Mouse (Mus musculus) hindbrain, embryonic 11.5 days (tissue): ENCODE data around the gene Tmem151a. TPM values are rescaled to one million over a fixed set of nuclear protein-coding genes. Genes with fewer than 3 reads are reported as not detected.

Experiments used
- ATAC-seq: fragments of 200-750 bp; cut with Nextera tagmentation; 2 replicates; pipeline ENCODE4 v1.8.0; 2017; ENCODE audit warnings: mild to moderate bottlenecking, moderate TSS enrichment, moderate library complexity; ENCODE audit not compliant: low FRiP score
- DNase-seq: peaks from one replicate; pipeline ENCODE4 v3.0.0-alpha.2; 2015; ENCODE audit warnings: low spot score
- H3K27ac ChIP-seq: fragments of 300-500 bp; sonication (generic); 2 replicates; pipeline ENCODE4 v1.5.1; 2014; ENCODE audit warnings: mild to moderate bottlenecking, low read depth, low read length
- H3K27me3 ChIP-seq: fragments of 300-500 bp; sonication (generic); 2 replicates; pipeline ENCODE4 v1.6.1; 2014; ENCODE audit warnings: mild to moderate bottlenecking, low read length, moderate library complexity, mixed read lengths; ENCODE audit not compliant: control insufficient read depth, insufficient read depth
- H3K36me3 ChIP-seq: fragments of 300-500 bp; sonication (generic); 2 replicates; pipeline ENCODE4 v1.6.1; 2014; ENCODE audit warnings: mild to moderate bottlenecking, low read length, moderate library complexity, mixed read lengths; ENCODE audit not compliant: control insufficient read depth, insufficient read depth
- H3K4me1 ChIP-seq: fragments of 300-500 bp; sonication (generic); replicated peaks from 2 replicates; pipeline ENCODE4 v1.6.1; 2014; ENCODE audit warnings: low read length, mixed read lengths; ENCODE audit not compliant: control insufficient read depth, insufficient read depth
- H3K4me2 ChIP-seq: fragments of 300-500 bp; sonication (generic); replicated peaks from 2 replicates; pipeline ENCODE4 v1.6.1; 2014; ENCODE audit warnings: mild to moderate bottlenecking, low read depth, low read length
- H3K4me3 ChIP-seq: fragments of 300-500 bp; sonication (generic); 2 replicates; pipeline ENCODE4 v1.5.1; 2014; ENCODE audit warnings: low read depth, low read length
- H3K9ac ChIP-seq: fragments of 300-500 bp; sonication (generic); 2 replicates; pipeline ENCODE4 v1.6.1; 2014; ENCODE audit warnings: low read depth, low read length
- H3K9me3 ChIP-seq: fragments of 300-500 bp; sonication (generic); 2 replicates; pipeline ENCODE4 v1.6.1; 2016; ENCODE audit warnings: low read length; ENCODE audit not compliant: control insufficient read depth
- WGBS: fragments of 180-500 bp; shearing (Covaris S2); extraction: QIAGEN DNeasy Blood & Tissue Kit; methylation state at CpG from one replicate; pipeline ENCODE4 v1.1.7; 2014; 5-methylcytosine and 5-hydroxymethylcytosine counted together
- polyA plus RNA-seq: library from polyadenylated mRNA; unstranded; fragments of >200 nt; fragmentation: Nextera tagmentation; extraction: Ambion mirVana; gene quantifications from 2 replicates; pipeline ENCODE4 v1.2.1, GENCODE M21; 2014

Tmem151a gene
- polyA plus RNA-seq, 1 experiment from 2014 or later, result 1.6 TPM

DNA sequence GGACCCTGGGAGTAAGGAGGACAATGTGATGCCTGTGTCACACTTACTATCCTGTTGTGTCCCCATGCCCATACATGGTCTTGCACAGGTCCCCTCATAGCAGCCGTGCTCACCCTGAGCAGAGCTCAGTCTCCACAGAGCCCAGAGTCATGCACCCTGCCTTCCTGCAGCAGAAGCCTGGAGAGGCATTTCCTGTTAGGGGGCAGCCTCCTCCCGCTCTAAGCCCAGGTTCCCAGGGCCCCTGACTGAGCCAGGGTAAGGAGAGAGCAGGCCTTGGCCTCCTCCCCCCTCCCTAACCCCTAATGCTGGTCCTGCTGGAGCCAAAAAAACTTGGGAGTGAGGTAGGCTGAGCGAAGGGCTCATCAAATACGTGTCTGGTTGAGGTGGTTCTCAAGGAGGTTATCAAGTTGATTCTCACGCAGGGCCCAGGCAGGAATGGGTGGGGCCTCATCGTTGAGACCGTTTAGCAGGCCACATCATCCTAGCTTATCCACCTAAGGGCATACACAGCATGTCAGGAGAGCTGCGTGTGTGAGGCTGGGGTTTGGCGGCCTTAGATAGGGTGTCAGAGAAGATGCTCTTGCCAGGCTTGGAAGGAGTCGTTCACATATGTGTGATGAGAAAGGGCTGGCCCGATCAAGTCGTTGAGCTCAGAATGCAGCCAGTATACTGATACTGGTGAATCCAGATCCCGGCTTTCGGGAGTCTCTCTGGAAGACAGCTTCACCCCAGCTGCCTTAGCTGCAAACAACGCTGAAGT lies 18.1 kb downstream of the Tmem151a start:
- peak overlapping the region; percentile 35 for H3K4me3 ChIP-seq
- peak overlapping the region; percentile 91 for H3K4me2 ChIP-seq
- no peaks in the 10 kb centered on the region for H3K36me3 ChIP-seq
- DNase-seq (peak; percentile 47), ATAC-seq (no peak)
- H3K9me3 ChIP-seq, result no peaks in the 10 kb centered on the region
- H3K27me3 ChIP-seq, result peaks cover 22% of the 10 kb centered on the region
- WGBS, result 12% methylated on average over 15 of the region's 15 CpGs
- peak overlapping the region; percentile 62; the same call in 1 of the 2 replicates for H3K9ac ChIP-seq
- peaks cover 32% of the 10 kb centered on the region for H3K4me1 ChIP-seq
- no peak overlapping the region for H3K27ac ChIP-seq

DNA sequence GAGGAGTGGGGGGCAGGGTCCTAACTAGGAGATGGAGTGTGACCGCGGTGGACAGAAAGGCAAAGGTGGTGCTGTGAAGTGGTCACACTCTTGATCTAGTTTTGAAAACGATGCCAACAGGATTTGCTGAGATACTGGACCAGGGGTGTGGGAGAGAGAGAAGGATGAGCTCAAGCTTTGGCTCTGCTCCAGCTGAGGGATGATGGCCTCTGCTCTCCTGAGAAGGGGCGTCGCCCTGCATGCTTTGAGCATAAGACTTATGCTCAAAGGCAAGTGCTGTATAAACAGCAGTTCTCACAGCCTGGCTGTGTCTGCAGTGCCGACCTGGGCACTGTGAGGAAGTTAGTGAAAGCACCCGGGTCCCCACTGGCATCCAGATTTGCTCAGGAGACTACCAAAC lies 20.2 kb downstream of the Tmem151a start:
- ATAC-seq, result no peak
- no peak for DNase-seq
- Histone ChIP-seq H3K27ac (no peak overlapping the region), H3K4me3 (no peak overlapping the region), H3K9me3 (no peaks in the 10 kb centered on the region), H3K27me3 (peaks cover 22% of the 10 kb centered on the region), H3K4me2 (no peak overlapping the region), H3K36me3 (no peaks in the 10 kb centered on the region), H3K9ac (no peak overlapping the region), H3K4me1 (peaks cover 24% of the 10 kb centered on the region)
- WGBS, result 75% methylated on average over 7 of the region's 7 CpGs

DNA sequence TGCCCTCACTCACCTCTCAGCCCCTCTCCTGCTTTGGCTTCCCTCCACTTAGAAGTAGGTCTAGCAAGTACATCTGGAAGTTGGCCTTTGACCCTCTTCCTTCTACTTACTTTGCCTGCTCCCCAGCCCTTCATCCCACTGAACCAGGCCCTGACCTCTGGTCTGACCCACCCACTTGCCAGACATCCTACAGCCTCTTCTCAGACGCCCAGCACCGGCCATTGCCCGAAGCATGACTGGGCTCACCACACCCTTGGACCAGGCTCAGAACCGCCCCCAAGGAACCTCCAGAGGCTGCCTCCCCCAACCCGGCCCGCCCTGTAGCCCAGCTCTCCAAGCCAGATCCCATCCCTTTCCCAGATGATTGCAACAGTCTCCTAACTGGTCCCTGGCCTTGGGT lies 22.9 kb downstream of the Tmem151a start:
- 0 out of 2 replicates have a peak overlapping the region, but pooled peaks have one; percentile 2 for H3K9ac ChIP-seq
- H3K36me3 ChIP-seq, result no peaks in the 10 kb centered on the region
- H3K9me3 ChIP-seq, result no peaks in the 10 kb centered on the region
- ATAC-seq, result no peak
- H3K4me1 ChIP-seq, result peaks cover 13% of the 10 kb centered on the region
- no peak overlapping the region for H3K4me2 ChIP-seq
- DNase-seq, result no peak
- H3K4me3 ChIP-seq, result no peak overlapping the region
- no peak overlapping the region for H3K27ac ChIP-seq
- peaks cover 5% of the 10 kb centered on the region for H3K27me3 ChIP-seq
- 64% methylated on average over 6 of the region's 6 CpGs for WGBS

GRCm38 (mm10) chr19:5062041-5062440 lies 23.3 kb downstream of the Tmem151a start:
- ATAC-seq, result no peak
- Histone ChIP-seq H3K9ac (no peak overlapping the region), H3K27me3 (peaks cover 3% of the 10 kb centered on the region), H3K36me3 (no peaks in the 10 kb centered on the region), H3K9me3 (no peaks in the 10 kb centered on the region), H3K27ac (no peak overlapping the region), H3K4me1 (peaks cover 9% of the 10 kb centered on the region), H3K4me3 (no peak overlapping the region), H3K4me2 (no peak overlapping the region)
- 85% methylated on average over 5 of the region's 5 CpGs for WGBS
- no peak for DNase-seq

GRCm38 (mm10) chr19:5060365-5061330 lies 24.7 kb downstream of the Tmem151a start:
- Histone ChIP-seq H3K9me3 (no peaks in the 10 kb centered on the region), H3K4me2 (no peak overlapping the region), H3K27ac (no peak overlapping the region), H3K9ac (no peak overlapping the region), H3K4me3 (no peak overlapping the region), H3K4me1 (peaks cover 7% of the 10 kb centered on the region), H3K36me3 (no peaks in the 10 kb centered on the region), H3K27me3 (no peaks in the 10 kb centered on the region)
- ATAC-seq (no peak), DNase-seq (no peak)
- 36% methylated on average over 5 of the region's 5 CpGs for WGBS

- Histone ChIP-seq H3K9me3 (no peaks in the 10 kb centered on the region), H3K27me3 (no peaks in the 10 kb centered on the region; the same call in 1 of the 2 replicates), H3K27ac (no peak overlapping the region), H3K4me1 (peaks cover 7% of the 10 kb centered on the region), H3K4me2 (no peak overlapping the region), H3K36me3 (no peaks in the 10 kb centered on the region), H3K4me3 (no peak overlapping the region), H3K9ac (no peak overlapping the region)
- WGBS, result 17% methylated on average over 10 of the region's 10 CpGs
- DNase-seq (peak; percentile 27), ATAC-seq (peak; percentile 34)
Measured at GRCm38 (mm10) chr19:5058801-5059771, 26.2 kb downstream of the Tmem151a start.

- no peaks in the 10 kb centered on the region for H3K36me3 ChIP-seq
- H3K27me3 ChIP-seq, result peaks cover 6% of the 10 kb centered on the region
- DNase-seq (no peak), ATAC-seq (no peak)
- no peak overlapping the region for H3K9ac ChIP-seq
- no peak overlapping the region for H3K4me3 ChIP-seq
- H3K4me2 ChIP-seq, result no peak overlapping the region
- peaks cover 7% of the 10 kb centered on the region for H3K4me1 ChIP-seq
- no peak overlapping the region for H3K27ac ChIP-seq
- H3K9me3 ChIP-seq, result no peaks in the 10 kb centered on the region
- 22% methylated on average over 16 of the region's 16 CpGs for WGBS
Measured at GRCm38 (mm10) chr19:5057876-5058775, 27.2 kb downstream of the Tmem151a start.
